ENCODE assay signal across 8 mouse cellular contexts in the genomic region with DNA sequence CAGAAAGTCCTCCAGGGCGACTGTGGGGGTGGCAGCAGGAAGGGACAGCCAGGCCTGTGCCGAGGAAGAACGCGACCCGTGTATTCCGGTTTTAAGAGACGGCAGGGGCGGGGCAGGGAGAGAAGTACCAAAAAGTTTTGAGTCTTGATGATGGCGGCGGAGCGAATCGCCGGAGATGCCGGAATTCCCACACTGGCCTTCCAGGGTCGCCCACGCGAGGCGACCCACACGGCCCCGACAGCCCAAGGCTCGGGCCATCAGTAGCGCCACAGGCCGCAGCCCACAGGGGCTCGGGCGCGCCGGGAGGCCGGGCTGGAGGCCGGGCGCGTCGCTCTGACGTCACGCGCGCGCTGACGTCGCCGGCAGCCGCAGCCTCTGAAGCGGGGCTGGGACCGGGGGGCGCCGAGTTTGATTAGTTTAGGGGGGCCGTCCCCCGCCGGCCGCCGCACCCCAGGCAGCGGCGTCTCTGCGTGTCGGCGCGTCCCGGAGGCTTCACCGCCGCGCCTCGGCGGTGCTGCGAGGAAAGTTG. TPM values are rescaled to one million over a fixed set of nuclear protein-coding genes. Genes with fewer than 3 reads are reported as not detected.
DNase-seq lines count a peak whose midpoint lies in the region; ATAC-seq and TF ChIP-seq lines count a peak whose summit lies in the region.

A gene (plus strand): TSS at position 366 of the 529 bp plus-strand sequence.

- H3K4me3 ChIP-seq in embryonic facial prominence, embryonic 11.5 days (ENCODE audit: low read depth, low read length) = peak within 1 kb of the TSS; percentile 97
- H3K4me3 ChIP-seq in limb, embryonic 11.5 days (ENCODE audit: low read depth, low read length) = peak within 1 kb of the TSS; percentile 94
- peak within 1 kb of the TSS; percentile 94 for H3K4me3 ChIP-seq in midbrain, embryonic 13.5 days (replicated peaks)
- peak within 1 kb of the TSS; percentile 87 for H3K4me3 ChIP-seq in small intestine, adult 2 months (ENCODE audit: low read depth, low read length)

- H3K4me2 ChIP-seq in embryonic facial prominence, embryonic 11.5 days (ENCODE audit: low read depth, low read length) = peak within 1 kb of the TSS; percentile 88
- peak within 1 kb of the TSS; percentile 91 for H3K4me2 ChIP-seq in limb, embryonic 11.5 days (ENCODE audit: low read depth, severe bottlenecking)
- peak within 1 kb of the TSS; percentile 81 for H3K4me2 ChIP-seq in midbrain, embryonic 13.5 days (replicated peaks)

- H3K4me1 ChIP-seq in embryonic facial prominence, embryonic 11.5 days (ENCODE audit: control insufficient read depth, insufficient read depth, low read length) = no peaks in the 10 kb centered on the region
- H3K4me1 ChIP-seq in limb, embryonic 11.5 days (ENCODE audit: control insufficient read depth, insufficient read depth, low read length) = no peaks in the 10 kb centered on the region
- H3K4me1 ChIP-seq in midbrain, embryonic 13.5 days (replicated peaks) = peaks cover 22% of the 10 kb centered on the region
- H3K4me1 ChIP-seq in small intestine, adult 2 months (ENCODE audit: control insufficient read depth, insufficient read depth, insufficient read length, low read length) = peaks cover 4% of the 10 kb centered on the region; the same call in 1 of the 2 replicates

- no peaks in the 10 kb centered on the region for H3K36me3 ChIP-seq in embryonic facial prominence, embryonic 11.5 days (replicated peaks; ENCODE audit: control insufficient read depth, insufficient read depth, low read depth, low read length)
- H3K36me3 ChIP-seq in limb, embryonic 11.5 days (ENCODE audit: control insufficient read depth, insufficient read depth, low read length) = no peaks in the 10 kb centered on the region
- no peaks in the 10 kb centered on the region for H3K36me3 ChIP-seq in midbrain, embryonic 13.5 days
- no peaks in the 10 kb centered on the region for H3K36me3 ChIP-seq in small intestine, adult 2 months (ENCODE audit: control insufficient read depth, insufficient read depth, low read length)

- peak within 1 kb of the TSS; percentile 93 for H3K9ac ChIP-seq in embryonic facial prominence, embryonic 11.5 days (replicated peaks; ENCODE audit: low read length)
- peak within 1 kb of the TSS; percentile 91 for H3K9ac ChIP-seq in limb, embryonic 11.5 days (ENCODE audit: low read length)
- H3K9ac ChIP-seq in midbrain, embryonic 13.5 days (replicated peaks) = peak within 1 kb of the TSS; percentile 78

- peak; percentile 39 for TF ChIP-seq POLR2A in small intestine, adult 2 months (IDR thresholded peaks at IDR 0.05; ENCODE audit: low read depth, low read length)

- H3K27ac ChIP-seq in embryonic facial prominence, embryonic 11.5 days (replicated peaks; ENCODE audit: low read depth, low read length) = peak within 1 kb of the TSS; percentile 59
- 0 out of 2 replicates have a peak within 1 kb of the TSS, but pooled peaks have one; percentile 42 for H3K27ac ChIP-seq in limb, embryonic 11.5 days (replicated peaks; ENCODE audit: low read depth, low read length)
- H3K27ac ChIP-seq in midbrain, embryonic 13.5 days = peak within 1 kb of the TSS; percentile 67
- peak within 1 kb of the TSS; percentile 72 for H3K27ac ChIP-seq in small intestine, adult 2 months (ENCODE audit: insufficient read depth, low read depth, low read length)

- H3K27me3 ChIP-seq in embryonic facial prominence, embryonic 11.5 days (ENCODE audit: control insufficient read depth, insufficient read depth, low read length) = no peaks in the 10 kb centered on the region
- H3K27me3 ChIP-seq in limb, embryonic 11.5 days (ENCODE audit: control insufficient read depth, insufficient read depth, low read length) = no peaks in the 10 kb centered on the region
- H3K27me3 ChIP-seq in midbrain, embryonic 13.5 days = no peaks in the 10 kb centered on the region
- H3K27me3 ChIP-seq in small intestine, adult 2 months (ENCODE audit: control insufficient read depth, insufficient read depth, low read length) = no peaks in the 10 kb centered on the region

- no peak for TF ChIP-seq CTCF in small intestine, adult 2 months (IDR thresholded peaks at IDR 0.05; ENCODE audit: extremely low read depth, insufficient read length, insufficient replicate concordance, low read depth, low read length)

- ATAC-seq in embryonic facial prominence, embryonic 11.5 days (replicated peaks; ENCODE audit: insufficient number of reproducible peaks, low FRiP score, low TSS enrichment, low read depth) = peak; percentile 95
- ATAC-seq in limb, embryonic 11.5 days (ENCODE audit: insufficient number of reproducible peaks, low FRiP score, low TSS enrichment, low read depth) = peak; percentile 97
- peak; percentile 97 for ATAC-seq in midbrain, embryonic 13.5 days

- H3K9me3 ChIP-seq in embryonic facial prominence, embryonic 11.5 days (replicated peaks; ENCODE audit: control insufficient read depth, low read length) = no peaks in the 10 kb centered on the region
- no peaks in the 10 kb centered on the region for H3K9me3 ChIP-seq in limb, embryonic 11.5 days (ENCODE audit: control insufficient read depth, low read length)
- H3K9me3 ChIP-seq in midbrain, embryonic 13.5 days = no peaks in the 10 kb centered on the region

- WGBS in embryonic facial prominence, embryonic 11.5 days = under 1% methylated on average over 52 of the region's 63 CpGs
- WGBS in limb, embryonic 11.5 days = under 1% methylated on average over 63 of the region's 63 CpGs
- WGBS in midbrain, embryonic 13.5 days = under 1% methylated on average over 63 of the region's 63 CpGs
- WGBS in small intestine, adult 2 months = 1% methylated on average over 63 of the region's 63 CpGs

- DNase-seq in 3134 (ENCODE audit: extremely low read depth, insufficient read length, low spot score) = peak; percentile 88
- peak; percentile 78 for DNase-seq in adrenal gland, postnatal 25 days
- peak; percentile 88 for DNase-seq in embryonic facial prominence, embryonic 11.5 days (ENCODE audit: low spot score)
- peak; percentile 99 for DNase-seq in heart, adult 11 months
- DNase-seq in kidney, adult 11 months = peak; percentile 80
- DNase-seq in limb, embryonic 11.5 days (ENCODE audit: low spot score) = peak; percentile 84

RNA-seq across cellular contexts. Expression of the gene that starts here (rescaled TPM):
- 123 and 133 TPM in 2 replicates for total RNA-seq in adrenal gland, postnatal 25 days (2021)
- polyA plus RNA-seq in embryonic facial prominence, embryonic 11.5 days (2014; fragmentation: Nextera tagmentation; extraction: Ambion mirVana) = 30.2 and 34.2 TPM in 2 replicates
- 29.6 and 34.5 TPM in 2 replicates for polyA plus RNA-seq in limb, embryonic 11.5 days (2014; fragmentation: Nextera tagmentation; extraction: Ambion mirVana)
- 108 and 113 TPM in 2 replicates for polyA plus RNA-seq in midbrain, embryonic 13.5 days (2015; fragmentation: Nextera tagmentation; extraction: Ambion mirVana)
- polyA plus RNA-seq in small intestine, adult 2 months (2012; rRNA removed) = 1.9 and 3.3 TPM in 2 replicates

Comparison
In these comparisons a context has a peak if more than half of its experiments do, and no peak if none do; other contexts are left out.
1. Peak in every context shown above with its lines: DNase-seq, ATAC-seq, H3K4me3 ChIP-seq and H3K27ac ChIP-seq.